Mouse (Mus musculus) heart, embryonic 11.5 days (tissue): ENCODE measurements around the gene Kctd18. TPM values are rescaled to one million over a fixed set of nuclear protein-coding genes. Genes with fewer than 3 reads are reported as not detected.
A peak's percentile ranks its signal among the peaks of the same experiment; 100 is the strongest.
"Not testable (repeated sequence)": the region's sequence is repeated elsewhere in the genome, so short reads cannot be mapped to it uniquely, and the experiment has no call there.

Source experiments
- ATAC-seq: fragments of 200-750 bp; cut with Nextera tagmentation; replicated peaks from 2 replicates; pipeline ENCODE4 v1.8.0; 2017; ENCODE audit warnings: moderate library complexity; ENCODE audit not compliant: insufficient number of reproducible peaks, low FRiP score, low TSS enrichment
- H3K27ac ChIP-seq: fragments of 300-500 bp; sonication (generic); 2 replicates; pipeline ENCODE4 v1.5.1; 2014; ENCODE audit warnings: mild to moderate bottlenecking, low read depth, low read length
- H3K27me3 ChIP-seq: fragments of 300-500 bp; sonication (generic); 2 replicates; pipeline ENCODE4 v1.6.1; 2014; ENCODE audit warnings: mild to moderate bottlenecking, low read length, mixed read lengths; ENCODE audit not compliant: control insufficient read depth, insufficient read depth
- H3K36me3 ChIP-seq: fragments of 300-500 bp; sonication (generic); 2 replicates; pipeline ENCODE4 v1.6.1; 2014; ENCODE audit warnings: mild to moderate bottlenecking, low read length, moderate library complexity, mixed read lengths; ENCODE audit not compliant: control insufficient read depth, insufficient read depth
- H3K4me1 ChIP-seq: fragments of 300-500 bp; sonication (generic); 2 replicates; pipeline ENCODE4 v1.6.1; 2014; ENCODE audit warnings: low read length; ENCODE audit not compliant: control insufficient read depth, insufficient read depth
- H3K4me2 ChIP-seq: fragments of 300-500 bp; sonication (generic); 2 replicates; pipeline ENCODE4 v1.6.1; 2014; ENCODE audit warnings: mild to moderate bottlenecking, moderate library complexity
- H3K4me3 ChIP-seq: fragments of 300-500 bp; sonication (generic); 2 replicates; pipeline ENCODE4 v1.5.1; 2014; ENCODE audit warnings: low read depth, low read length
- H3K9ac ChIP-seq: fragments of 300-500 bp; sonication (generic); 2 replicates; pipeline ENCODE4 v1.6.1; 2014; ENCODE audit warnings: mild to moderate bottlenecking, low read depth, low read length, moderate library complexity
- H3K9me3 ChIP-seq: fragments of 300-500 bp; sonication (generic); replicated peaks from 2 replicates; pipeline ENCODE4 v1.6.1; 2016; ENCODE audit warnings: low read length; ENCODE audit not compliant: control insufficient read depth
- WGBS: fragments of 180-500 bp; shearing (Covaris S2); extraction: QIAGEN DNeasy Blood & Tissue Kit; methylation state at CpG from one replicate; pipeline ENCODE4 v1.1.7; 2014; ENCODE audit not compliant: insufficient replicate concordance; 5-methylcytosine and 5-hydroxymethylcytosine counted together
- polyA plus RNA-seq: library from polyadenylated mRNA; unstranded; fragments of >200 nt; fragmentation: Nextera tagmentation; extraction: Ambion mirVana; gene quantifications from 2 replicates; pipeline ENCODE4 v1.2.1, GENCODE M21; 2014

Gene Kctd18
- polyA plus RNA-seq, 1 experiment from 2014 or later = 11.1 TPM

DNA sequence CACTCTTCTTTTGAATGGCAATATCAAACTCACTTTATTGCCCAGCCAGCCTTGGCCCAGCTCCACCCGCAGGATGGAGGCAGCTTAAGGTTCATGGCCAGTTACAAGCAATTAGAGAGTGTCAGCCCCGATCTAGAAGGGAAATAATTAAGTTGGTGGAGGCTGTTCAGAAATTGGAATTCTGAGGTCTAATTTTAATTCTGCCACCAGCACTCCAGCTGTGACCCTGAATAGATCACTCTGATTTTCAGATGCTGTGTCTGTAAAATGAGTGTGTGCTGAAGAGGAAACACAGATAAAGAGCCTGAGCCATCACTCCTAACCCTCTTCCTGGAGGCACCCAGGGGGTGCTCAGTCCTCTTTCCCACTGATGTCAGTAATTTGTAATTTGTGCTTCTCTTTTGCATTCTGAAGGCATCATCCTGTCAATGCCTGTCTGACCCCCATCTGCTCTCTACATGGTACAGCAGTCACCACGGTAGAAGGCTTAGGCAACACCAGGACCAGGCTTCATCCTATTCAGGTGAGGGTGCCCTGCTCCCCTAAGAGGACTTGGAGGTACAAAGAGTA, 28.1 kb upstream of the Kctd18 start:
- Histone ChIP-seq H3K36me3 (no peaks in the 10 kb centered on the region), H3K9ac (no peak overlapping the region), H3K4me2 (no peak overlapping the region), H3K4me3 (no peak overlapping the region), H3K27ac (no peak overlapping the region), H3K9me3 (no peaks in the 10 kb centered on the region), H3K27me3 (no peaks in the 10 kb centered on the region), H3K4me1 (no peaks in the 10 kb centered on the region)
- 69% methylated on average over 3 of the region's 3 CpGs for WGBS
- ATAC-seq = no peak

GRCm38 (mm10) chr1:58045546-58045945, 26.8 kb upstream of the Kctd18 start:
- Histone ChIP-seq H3K36me3 (no peaks in the 10 kb centered on the region), H3K4me2 (no peak overlapping the region), H3K4me3 (no peak overlapping the region), H3K9ac (no peak overlapping the region), H3K4me1 (no peaks in the 10 kb centered on the region), H3K27me3 (no peaks in the 10 kb centered on the region), H3K27ac (no peak overlapping the region), H3K9me3 (no peaks in the 10 kb centered on the region)
- 65% methylated on average over 5 of the region's 5 CpGs for WGBS
- no peak for ATAC-seq

DNA sequence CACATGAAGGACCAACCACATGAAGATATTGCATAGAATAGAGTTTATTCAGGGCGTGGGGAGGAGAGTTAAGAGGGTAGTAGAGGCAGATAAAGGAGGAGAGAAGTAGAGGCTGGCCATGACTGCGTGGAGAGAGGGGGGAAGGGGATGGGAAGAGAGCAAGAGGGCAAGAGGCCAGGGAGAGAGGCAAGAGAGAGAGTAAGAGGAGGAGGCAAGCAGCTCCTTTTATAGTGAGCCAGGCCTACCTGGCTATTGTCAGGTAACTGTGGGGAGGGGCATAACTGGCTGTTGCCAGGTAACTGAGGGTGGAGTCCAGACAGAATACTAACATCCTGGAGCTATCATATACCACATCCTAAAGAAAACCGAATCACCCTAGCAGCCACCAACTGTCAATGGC, 26.3 kb upstream of the Kctd18 start:
- no peaks in the 10 kb centered on the region for H3K36me3 ChIP-seq
- no peak overlapping the region for H3K9ac ChIP-seq
- whole genome bisulfite sequencing = 66% methylated on average over 3 of the region's 3 CpGs
- no peak overlapping the region for H3K27ac ChIP-seq
- ATAC-seq = no peak
- no peaks in the 10 kb centered on the region for H3K9me3 ChIP-seq
- no peak overlapping the region for H3K4me3 ChIP-seq
- no peaks in the 10 kb centered on the region for H3K27me3 ChIP-seq
- H3K4me1 ChIP-seq = no peaks in the 10 kb centered on the region
- H3K4me2 ChIP-seq = no peak overlapping the region

DNA sequence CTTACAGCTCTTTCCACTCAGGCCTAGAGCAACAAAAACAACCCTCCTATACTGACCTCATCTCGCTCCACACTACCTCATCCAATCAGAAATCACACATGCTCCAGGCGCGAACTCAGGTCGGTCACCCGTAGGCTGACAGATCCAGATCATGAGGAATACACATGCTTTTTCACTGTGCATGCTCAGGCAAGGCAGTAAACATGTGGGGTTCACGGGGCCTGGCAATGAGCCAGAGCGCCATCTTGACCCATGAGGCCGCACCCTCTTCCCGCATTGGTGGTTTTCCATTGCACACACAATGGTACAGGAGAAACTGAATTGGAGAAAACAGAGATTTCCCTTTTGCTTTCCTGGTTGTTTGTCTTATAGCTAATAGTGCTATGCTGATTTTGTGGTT, 18.6 kb upstream of the Kctd18 start:
- H3K4me3 ChIP-seq, H3K9me3 ChIP-seq, ATAC-seq, H3K4me1 ChIP-seq, H3K4me2 ChIP-seq, H3K27me3 ChIP-seq, H3K27ac ChIP-seq, H3K36me3 ChIP-seq, H3K9ac ChIP-seq: not testable (repeated sequence)
- 89% methylated on average over 9 of the region's 9 CpGs for WGBS

GRCm38 (mm10) chr1:58031160-58031769, 12.5 kb upstream of the Kctd18 start:
- H3K27ac ChIP-seq = no peak overlapping the region
- WGBS = 63% methylated on average over 10 of the region's 10 CpGs

GRCm38 (mm10) chr1:58030156-58030871, 11.6 kb upstream of the Kctd18 start:
- Histone ChIP-seq H3K9ac (peak overlapping the region; percentile 49; the same call in 1 of the 2 replicates), H3K27me3 (no peaks in the 10 kb centered on the region), H3K4me1 (peaks cover 16% of the 10 kb centered on the region), H3K27ac (peak overlapping the region; percentile 47; the same call in 1 of the 2 replicates), H3K4me3 (peak overlapping the region; percentile 38), H3K9me3 (no peaks in the 10 kb centered on the region), H3K4me2 (peak overlapping the region; percentile 74), H3K36me3 (no peaks in the 10 kb centered on the region)
- ATAC-seq = 0 out of 2 replicates have a peak, but pooled peaks have one; percentile 15
- 20% methylated on average over 13 of the region's 13 CpGs for WGBS

More at GRCm38 (mm10) chr1:58031160-58031769, 12.5 kb upstream of the Kctd18 start:
- H3K9me3 ChIP-seq = no peaks in the 10 kb centered on the region
- no peaks in the 10 kb centered on the region for H3K27me3 ChIP-seq
- ATAC-seq = no peak
- H3K4me1 ChIP-seq = peaks cover 16% of the 10 kb centered on the region
- no peak overlapping the region for H3K9ac ChIP-seq
- H3K36me3 ChIP-seq = no peaks in the 10 kb centered on the region
- no peak overlapping the region for H3K4me2 ChIP-seq
- H3K4me3 ChIP-seq = no peak overlapping the region

- peak within 1 kb of the TSS; percentile 38 for H3K4me3 ChIP-seq
- peak; percentile 53; the same call in 1 of the 2 replicates for ATAC-seq
- H3K9me3 ChIP-seq = no peaks in the 10 kb centered on the region
- H3K4me1 ChIP-seq = peaks cover 16% of the 10 kb centered on the region
- no peaks in the 10 kb centered on the region for H3K36me3 ChIP-seq
- H3K4me2 ChIP-seq = peak within 1 kb of the TSS; percentile 74
- H3K27ac ChIP-seq = peak within 1 kb of the TSS; percentile 47; the same call in 1 of the 2 replicates
- WGBS = 12% methylated on average over 12 of the region's 12 CpGs
- no peaks in the 10 kb centered on the region for H3K27me3 ChIP-seq
- H3K9ac ChIP-seq = peak within 1 kb of the TSS; percentile 49
Measured at GRCm38 (mm10) chr1:58029636-58030117, 10.9 kb upstream of the Kctd18 start, which contains the start of gene Aox1. Aox1 (plus strand) TSS chr1:58029931.

- Histone ChIP-seq H3K27ac (peak overlapping the region; percentile 59), H3K4me1 (peaks cover 16% of the 10 kb centered on the region), H3K9ac (0 out of 2 replicates have a peak overlapping the region, but pooled peaks have one; percentile 22), H3K27me3 (no peaks in the 10 kb centered on the region), H3K9me3 (no peaks in the 10 kb centered on the region), H3K4me2 (peak overlapping the region; percentile 29), H3K36me3 (no peaks in the 10 kb centered on the region), H3K4me3 (no peak overlapping the region)
- 28% methylated on average over 7 of the region's 7 CpGs for WGBS
- no peak for ATAC-seq
Measured at GRCm38 (mm10) chr1:58027707-58028106, 9.0 kb upstream of the Kctd18 start.
